Mouse (Mus musculus): Measurements from ENCODE around the gene Grm5.

- TF ChIP-seq CTCF (IDR thresholded peaks at IDR 0.05; ENCODE audit: low read depth) = no peak
- TF ChIP-seq EP300 (IDR thresholded peaks at IDR 0.05; ENCODE audit: low read depth) = no peak
These were observed 577.6 kb downstream of the Grm5 start for GRCm38 (mm10) chr7:88161586-88161985.
